Mouse (Mus musculus): ENCODE results near the gene Ndufb11.

- TF ChIP-seq CTCF (IDR thresholded peaks at IDR 0.05; ENCODE audit: low read depth, low read length) (no peak), GATA1 (IDR thresholded peaks at IDR 0.05; ENCODE audit: borderline replicate concordance, low read length) (no peak), TAL1 (conservative IDR thresholded peaks at IDR 0.05; ENCODE audit: low read depth, low read length) (no peak)
These were observed 41.5 kb upstream of the Ndufb11 start for GRCm38 (mm10) chrX:20658891-20659406.
